Mouse (Mus musculus): ENCODE data around the gene Il31ra. TPM values are rescaled to one million over a fixed set of nuclear protein-coding genes. Genes with fewer than 3 reads are reported as not detected.
A peak's percentile ranks its signal among the peaks of the same experiment; 100 is the strongest.
"Not testable (repeated sequence)": the region's sequence is repeated elsewhere in the genome, so short reads cannot be mapped to it uniquely, and the experiment has no call there.

The Il31ra gene
- polyA plus RNA-seq, 1 experiment from 2014 or later, result not detected

DNA sequence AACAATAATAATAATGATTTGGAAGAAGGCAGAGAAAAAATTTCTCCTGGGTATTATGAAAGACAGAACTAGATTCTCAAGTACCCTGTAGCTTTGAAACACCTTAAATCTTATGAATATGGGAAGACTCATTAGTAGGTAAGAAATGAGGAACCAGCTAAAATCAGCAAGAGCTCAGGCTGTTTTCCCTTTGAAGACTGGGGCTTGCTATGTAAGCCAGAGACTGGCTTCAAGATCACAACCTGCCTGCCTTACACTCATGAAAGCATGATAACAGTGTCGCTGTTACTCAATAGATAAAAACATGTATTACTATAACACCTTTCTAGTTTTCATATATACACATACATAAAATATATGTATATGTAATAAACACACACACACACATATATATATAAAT lies 9.7 kb upstream of the Il31ra start:
- POLR2A ChIA-PET, result no interaction called here
- no peak for TF ChIP-seq CTCF (IDR thresholded peaks at IDR 0.05)

DNA sequence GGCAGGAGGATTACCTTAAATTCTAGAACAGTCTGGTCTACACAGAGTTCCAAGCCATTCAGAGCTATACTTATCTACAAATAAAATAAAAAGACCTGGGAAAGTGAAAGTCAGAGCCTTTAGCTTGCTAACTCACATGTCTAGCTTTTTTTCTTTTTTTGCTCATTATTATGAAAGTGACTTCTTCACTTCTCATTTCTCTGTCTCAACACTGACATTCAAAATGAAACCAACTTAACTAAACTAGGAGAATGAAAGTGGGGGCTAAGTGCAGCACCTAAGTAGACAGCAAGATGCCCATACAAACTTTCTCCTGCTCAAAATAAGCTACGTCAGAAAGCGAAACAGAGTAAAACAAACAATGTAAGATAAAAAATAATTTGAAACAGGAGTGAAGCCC lies 8.4 kb upstream of the Il31ra start:
- DNase-seq (ENCODE audit: low read depth, low spot score), result no peak
- in situ Hi-C loops (cut with MboI; ENCODE audit: low pct_unique_long_range_greater_than_20kb), result no loop called here
- no peak for TF ChIP-seq CTCF (IDR thresholded peaks at IDR 0.05)
- peaks cover 72% of the 10 kb centered on the region for H3K27me3 ChIP-seq
- ChIA-PET CTCF (no interaction called here), POLR2A (no interaction called here)
- no peak for ATAC-seq

More for the DNA sequence above, 9.7 kb upstream of the Il31ra start:
- in situ Hi-C loops (cut with MboI; ENCODE audit: low pct_unique_long_range_greater_than_20kb), result no loop called here
- DNase-seq (ENCODE audit: low read depth, low spot score), result no peak
- CTCF ChIA-PET, result no interaction called here
- H3K27me3 ChIP-seq, result peaks cover 70% of the 10 kb centered on the region
- no peak for ATAC-seq

DNA sequence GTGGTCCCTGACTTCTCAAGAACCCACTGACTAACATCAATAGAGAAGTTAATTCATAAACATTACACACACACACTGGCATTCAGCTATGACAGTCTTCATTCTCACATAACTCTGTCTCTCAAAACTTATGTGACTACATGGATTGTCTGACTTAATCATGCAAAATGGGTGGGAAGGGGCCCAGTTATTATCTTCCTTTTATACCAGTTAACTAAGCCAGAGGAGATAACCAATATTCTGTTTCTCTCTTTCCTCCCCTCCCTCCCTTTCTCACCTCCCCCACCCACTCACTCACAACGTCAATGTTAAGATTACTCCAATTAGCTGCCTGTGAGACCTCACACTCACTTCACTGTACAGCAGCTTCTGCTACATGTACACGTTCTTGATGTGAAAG lies 3.9 kb downstream of the Il31ra start:
- H3K27me3 ChIP-seq, result peaks cover 38% of the 10 kb centered on the region
- no peak for TF ChIP-seq CTCF (IDR thresholded peaks at IDR 0.05)
- in situ Hi-C loops (cut with MboI; ENCODE audit: low pct_unique_long_range_greater_than_20kb), result no loop called here
- ATAC-seq, result no peak
- DNase-seq (ENCODE audit: low read depth, low spot score), result no peak
- ChIA-PET CTCF (no interaction called here), POLR2A (no interaction called here)

DNA sequence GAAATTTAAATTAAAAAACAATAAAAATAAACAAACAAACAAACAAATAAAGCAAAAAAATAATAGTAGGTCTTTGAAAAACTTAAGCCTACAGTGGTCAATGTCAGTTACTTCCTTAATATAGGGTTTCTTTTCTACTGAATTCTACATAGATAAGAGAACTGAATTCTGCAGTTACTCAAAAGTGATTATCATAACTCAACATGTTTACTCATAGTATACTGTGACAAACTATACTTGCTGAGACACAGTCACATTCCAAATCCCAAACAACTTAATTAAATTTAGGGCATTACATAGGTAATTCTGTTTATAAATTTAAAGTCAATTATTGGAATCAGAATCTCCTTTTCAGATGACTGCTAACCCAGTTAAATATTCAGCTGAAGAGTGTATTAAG lies 4.5 kb downstream of the Il31ra start:
- no peak for TF ChIP-seq CTCF (IDR thresholded peaks at IDR 0.05)
- DNase-seq (ENCODE audit: low read depth, low spot score) (no peak), ATAC-seq (no peak)
- in situ Hi-C loops (cut with MboI; ENCODE audit: low pct_unique_long_range_greater_than_20kb), result no loop called here
- peaks cover 42% of the 10 kb centered on the region for H3K27me3 ChIP-seq
- ChIA-PET POLR2A (no interaction called here), CTCF (no interaction called here)

DNA sequence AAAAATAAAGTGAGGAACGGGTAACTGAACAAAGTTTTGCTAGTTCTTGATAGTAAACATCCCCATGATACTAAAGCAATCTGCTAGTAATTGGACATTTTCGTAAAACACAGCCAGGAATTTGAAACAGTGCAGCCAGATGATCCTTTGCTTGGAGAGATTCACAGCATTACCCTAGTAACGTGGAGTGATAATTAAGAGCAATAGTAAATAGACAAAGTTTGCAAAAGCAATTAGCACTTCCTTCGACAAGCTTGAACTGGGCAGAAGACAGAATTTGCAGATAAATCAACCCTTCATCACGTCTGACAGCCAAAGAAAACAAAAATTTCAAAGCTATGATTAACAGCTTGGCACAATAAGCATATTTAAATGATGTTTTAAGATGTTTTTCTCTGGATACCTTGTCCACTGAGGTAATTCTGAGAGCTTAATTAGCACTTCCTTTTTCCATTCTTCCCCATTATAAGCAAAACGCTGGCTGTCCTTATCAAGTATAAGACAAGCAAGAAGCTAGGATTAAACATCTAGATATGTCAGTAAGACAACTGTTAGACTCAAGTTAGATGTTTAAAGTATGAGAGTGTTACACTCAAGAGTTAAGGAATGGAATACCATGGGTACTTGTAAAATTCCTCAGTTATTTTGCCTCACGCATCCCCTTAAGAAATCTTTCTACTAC lies 9.5 kb downstream of the Il31ra start:
- in situ Hi-C loops (cut with MboI; ENCODE audit: low pct_unique_long_range_greater_than_20kb), result no loop called here
- ATAC-seq (no peak), DNase-seq (ENCODE audit: low read depth, low spot score) (no peak)
- peaks cover 31% of the 10 kb centered on the region for H3K27me3 ChIP-seq
- POLR2A ChIA-PET, result no interaction called here
- CTCF ChIA-PET, result interaction anchor here (1.3 kb wide), 1 partner anchor 55 kb away, joined by 3 read pairs; no protein-coding TSS in a partner anchor
- TF ChIP-seq CTCF (IDR thresholded peaks at IDR 0.05), result no peak

DNA sequence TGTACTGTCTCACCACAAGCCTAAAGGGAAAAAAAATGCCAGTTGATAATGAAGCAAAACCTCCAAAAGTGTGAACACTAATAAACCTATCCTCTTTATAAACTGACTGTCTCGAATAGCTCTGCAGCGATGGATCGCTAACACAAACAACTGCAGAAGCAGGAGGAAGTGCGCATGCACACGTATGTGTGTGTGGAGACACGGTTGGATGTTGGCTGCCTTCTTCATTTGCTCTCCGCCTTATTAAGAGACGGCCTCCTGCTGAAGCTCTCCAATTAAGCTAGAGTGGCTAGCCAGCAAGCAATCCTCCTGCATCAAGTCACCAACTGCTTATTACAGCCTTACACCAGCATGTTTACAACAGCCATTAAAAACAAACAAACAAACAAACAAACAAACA lies 11.9 kb downstream of the Il31ra start:
- ATAC-seq, result no peak
- CTCF ChIA-PET, result no interaction called here
- in situ Hi-C loops (cut with MboI; ENCODE audit: low pct_unique_long_range_greater_than_20kb), result no loop called here
- peaks cover 33% of the 10 kb centered on the region for H3K27me3 ChIP-seq
- no peak for DNase-seq (ENCODE audit: low read depth, low spot score)
- POLR2A ChIA-PET, result interaction anchor here (0.6 kb wide), 1 partner anchor 14 kb away, joined by 4 read pairs; no protein-coding TSS in a partner anchor
- TF ChIP-seq CTCF (IDR thresholded peaks at IDR 0.05), result no peak

DNA sequence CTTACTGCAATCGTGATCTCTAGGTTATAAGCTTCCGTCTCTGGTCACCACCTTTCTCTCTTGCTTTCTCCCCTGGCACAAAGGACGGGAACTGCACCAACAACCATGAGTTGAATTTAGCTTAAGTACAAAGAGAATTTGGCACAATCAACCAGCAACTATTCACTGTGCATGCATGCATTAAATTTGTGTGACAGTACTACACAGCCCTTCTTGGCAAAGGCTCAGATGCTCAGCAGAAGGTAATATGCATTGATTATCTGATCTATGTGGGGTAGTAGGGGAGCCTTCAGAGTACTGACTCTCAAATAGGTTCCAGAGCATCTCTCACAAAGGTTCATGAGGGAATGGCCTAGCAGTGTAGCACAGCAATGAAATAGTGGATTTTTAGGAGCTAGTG lies 12.4 kb downstream of the Il31ra start:
- in situ Hi-C loops (cut with MboI; ENCODE audit: low pct_unique_long_range_greater_than_20kb), result no loop called here
- CTCF ChIA-PET, result no interaction called here
- TF ChIP-seq CTCF (IDR thresholded peaks at IDR 0.05), result no peak

DNA sequence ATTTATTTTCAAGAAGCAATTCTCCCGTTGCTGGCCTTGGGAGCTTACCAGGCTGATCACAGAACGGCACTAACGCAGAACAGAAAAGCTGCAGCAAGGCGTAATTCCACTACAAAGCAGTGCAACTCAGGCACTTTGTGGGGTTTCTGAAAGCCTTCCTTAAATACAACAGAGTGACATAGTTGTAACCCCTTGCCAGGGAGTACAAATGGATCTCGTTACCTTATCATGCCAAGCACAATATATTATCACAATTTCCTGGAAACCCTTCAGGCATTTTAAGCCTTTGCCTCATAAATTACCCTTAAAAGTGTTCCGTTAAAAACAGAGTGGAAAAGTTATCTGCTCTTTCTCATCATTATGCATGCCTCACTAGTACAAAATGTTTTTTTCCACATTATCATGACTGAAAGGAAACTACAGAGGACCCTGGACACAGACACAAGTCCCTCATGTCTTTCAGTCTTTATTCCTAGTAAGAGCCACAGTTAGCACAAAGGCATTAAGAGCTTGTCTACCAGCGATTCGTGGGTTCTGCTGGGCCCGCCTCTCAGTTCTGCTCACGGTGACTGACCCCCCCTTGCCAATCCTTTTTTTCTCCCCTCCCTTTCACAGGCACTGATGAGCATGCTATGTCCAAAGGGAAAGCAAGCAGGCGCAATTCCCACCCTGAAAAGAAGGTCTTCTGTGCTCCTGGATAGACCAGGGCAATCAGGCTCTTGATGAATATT lies 13.4 kb downstream of the Il31ra start:
- in situ Hi-C loops (cut with MboI; ENCODE audit: low pct_unique_long_range_greater_than_20kb), result no loop called here
- no peak for DNase-seq (ENCODE audit: low read depth, low spot score)
- no peak for ATAC-seq
- TF ChIP-seq CTCF (IDR thresholded peaks at IDR 0.05), result no peak
- H3K27me3 ChIP-seq, result peaks cover 33% of the 10 kb centered on the region
- POLR2A ChIA-PET, result interaction anchor here (0.5 kb wide), 1 partner anchor 286 kb away, joined by 3 read pairs; no protein-coding TSS in a partner anchor
- CTCF ChIA-PET, result no interaction called here

More for the DNA sequence above, 12.4 kb downstream of the Il31ra start:
- H3K27me3 ChIP-seq, result peaks cover 33% of the 10 kb centered on the region
- POLR2A ChIA-PET, result no interaction called here
- ATAC-seq (no peak), DNase-seq (ENCODE audit: low read depth, low spot score) (no peak)

DNA sequence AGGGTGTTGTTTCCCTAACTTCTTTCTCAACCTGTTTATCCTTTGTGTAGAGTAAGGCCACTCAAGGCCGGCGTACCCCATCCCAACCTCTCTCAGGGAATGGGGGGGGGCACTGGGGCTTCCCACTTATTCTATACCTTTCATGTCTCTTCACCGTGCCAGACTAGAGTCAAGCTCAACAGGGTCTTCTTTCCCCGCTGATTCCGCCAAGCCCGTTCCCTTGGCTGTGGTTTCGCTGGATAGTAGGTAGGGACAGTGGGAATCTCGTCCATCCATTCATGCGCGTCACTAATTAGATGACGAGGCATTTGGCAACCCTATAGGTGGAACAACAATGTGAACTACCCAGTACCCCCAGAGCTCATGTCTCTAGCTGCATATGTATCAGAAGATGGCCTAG lies 16.1 kb downstream of the Il31ra start:
- in situ Hi-C loops (cut with MboI; ENCODE audit: low pct_unique_long_range_greater_than_20kb); POLR2A ChIA-PET; DNase-seq (ENCODE audit: low read depth, low spot score); CTCF ChIA-PET; ATAC-seq: not testable (repeated sequence)
- peaks cover 25% of the 10 kb centered on the region for H3K27me3 ChIP-seq
- TF ChIP-seq CTCF (IDR thresholded peaks at IDR 0.05), result peak; percentile 26

DNA sequence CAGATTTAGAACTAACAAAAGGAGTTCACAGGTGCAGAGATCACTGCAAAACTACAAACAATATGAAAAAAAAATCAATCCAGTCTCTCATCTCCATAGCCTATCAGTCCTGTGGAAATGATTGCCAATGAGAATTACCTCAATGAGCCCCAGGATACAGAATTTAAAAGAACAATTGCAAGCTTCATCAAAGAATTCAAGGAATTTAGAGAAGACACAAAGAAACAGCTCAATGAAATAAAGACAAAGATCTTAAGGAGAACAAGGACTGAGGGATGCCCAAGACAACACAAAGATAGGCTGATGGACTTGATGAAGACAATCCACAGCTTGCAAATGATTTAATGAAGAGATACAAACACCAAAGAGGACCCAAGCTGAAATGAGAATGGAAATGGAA lies 20.4 kb downstream of the Il31ra start:
- no peak for TF ChIP-seq CTCF (IDR thresholded peaks at IDR 0.05)
- H3K27me3 ChIP-seq, result peaks cover 24% of the 10 kb centered on the region
- DNase-seq (ENCODE audit: low read depth, low spot score), result no peak
- CTCF ChIA-PET, result no interaction called here
- POLR2A ChIA-PET, result no interaction called here
- in situ Hi-C loops (cut with MboI; ENCODE audit: low pct_unique_long_range_greater_than_20kb), result no loop called here
- ATAC-seq, result no peak

DNA sequence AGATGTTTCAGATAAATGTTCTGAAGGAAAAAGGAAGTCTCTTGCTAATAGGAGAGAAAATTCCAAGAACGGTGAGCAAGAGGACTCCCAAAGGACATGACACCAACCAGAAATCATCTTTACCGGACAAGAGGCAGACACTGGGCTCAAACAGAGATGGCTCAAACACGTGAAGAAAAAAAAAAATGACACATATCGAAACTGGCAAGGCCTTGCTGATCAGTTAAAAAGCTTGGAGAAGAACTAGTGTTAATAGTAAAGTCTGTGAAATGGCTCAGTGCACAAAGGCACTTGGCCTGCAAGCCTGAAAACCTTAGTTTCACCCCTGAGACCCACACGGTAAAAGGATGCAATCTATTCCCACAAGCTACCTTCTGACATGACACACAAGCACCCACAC lies 23.4 kb downstream of the Il31ra start:
- peaks cover 44% of the 10 kb centered on the region for H3K27me3 ChIP-seq
- CTCF ChIA-PET, result interaction anchor here (1.0 kb wide), 1 partner anchor 21 kb away, joined by 4 read pairs; no protein-coding TSS in a partner anchor
- DNase-seq (ENCODE audit: low read depth, low spot score), result no peak
- no peak for ATAC-seq
- in situ Hi-C loops (cut with MboI; ENCODE audit: low pct_unique_long_range_greater_than_20kb), result no loop called here
- POLR2A ChIA-PET, result no interaction called here
- TF ChIP-seq CTCF (IDR thresholded peaks at IDR 0.05), result no peak
